Mouse (Mus musculus): ENCODE measurements around the gene Brd2. TPM values are rescaled to one million over a fixed set of nuclear protein-coding genes. Genes with fewer than 3 reads are reported as not detected.

Gene Brd2
- polyA plus RNA-seq, 1 experiment from 2014 or later: 137 TPM

- Histone ChIP-seq H3K4me1 (replicated peaks) (no peaks in the 10 kb centered on the region), H3K4me3 (no peak overlapping the region), H3K9ac (no peak overlapping the region), H3K27ac (replicated peaks) (no peak overlapping the region), H3K9me3 (no peaks in the 10 kb centered on the region), H3K27me3 (no peaks in the 10 kb centered on the region), H3K36me3 (peaks cover 10% of the 10 kb centered on the region; the same call in 1 of the 2 replicates), H3K4me2 (no peak overlapping the region)
- ATAC-seq (ENCODE audit: low read depth): no peak
- 53% methylated on average over 3 of the region's 3 CpGs for WGBS
Observed at GRCm38 (mm10) chr17:34068864-34069263, 53.6 kb downstream of the Brd2 start.

Other genes starting within 250 kb of the Brd2 start
- not detected in 2 replicates for gene Gm7029, start 248.8 kb downstream of the Brd2 start, polyA plus RNA-seq (2015; fragmentation: Nextera tagmentation; extraction: Ambion mirVana)
- gene Kifc1, start 232.0 kb downstream of the Brd2 start, polyA plus RNA-seq (2015; fragmentation: Nextera tagmentation; extraction: Ambion mirVana): 1.2 and 2.5 TPM in 2 replicates
- 0.43 TPM in 1 of 2 replicates, not detected in the other for gene Platr17, start 217.5 kb downstream of the Brd2 start, polyA plus RNA-seq (2015; fragmentation: Nextera tagmentation; extraction: Ambion mirVana)
- gene Daxx, start 213.2 kb downstream of the Brd2 start, polyA plus RNA-seq (2015; fragmentation: Nextera tagmentation; extraction: Ambion mirVana): 51.0 TPM in 2 replicates
- gene Tapbp, start 206.7 kb downstream of the Brd2 start, polyA plus RNA-seq (2015; fragmentation: Nextera tagmentation; extraction: Ambion mirVana): 30.4 and 31.1 TPM in 2 replicates
- gene Zbtb22, start 206.7 kb downstream of the Brd2 start, polyA plus RNA-seq (2015; fragmentation: Nextera tagmentation; extraction: Ambion mirVana): 17.3 and 17.7 TPM in 2 replicates
- 59.5 and 64.7 TPM in 2 replicates for gene Rgl2, start 193.1 kb downstream of the Brd2 start, polyA plus RNA-seq (2015; fragmentation: Nextera tagmentation; extraction: Ambion mirVana)
- 178 and 182 TPM in 2 replicates for gene Pfdn6, start 182.3 kb downstream of the Brd2 start, polyA plus RNA-seq (2015; fragmentation: Nextera tagmentation; extraction: Ambion mirVana)
- gene Wdr46, start 182.0 kb downstream of the Brd2 start, polyA plus RNA-seq (2015; fragmentation: Nextera tagmentation; extraction: Ambion mirVana): 26.9 and 27.6 TPM in 2 replicates
- gene B3galt4, start 171.1 kb downstream of the Brd2 start, polyA plus RNA-seq (2015; fragmentation: Nextera tagmentation; extraction: Ambion mirVana): 10.8 and 11.7 TPM in 2 replicates
- gene Vps52, start 166.8 kb downstream of the Brd2 start, polyA plus RNA-seq (2015; fragmentation: Nextera tagmentation; extraction: Ambion mirVana): 63.5 and 67.5 TPM in 2 replicates
- 912 and 939 TPM in 2 replicates for gene Rps18, start 166.6 kb downstream of the Brd2 start, polyA plus RNA-seq (2015; fragmentation: Nextera tagmentation; extraction: Ambion mirVana)
- 11.9 and 13.3 TPM in 2 replicates for gene H2-K1, start 122.3 kb downstream of the Brd2 start, polyA plus RNA-seq (2015; fragmentation: Nextera tagmentation; extraction: Ambion mirVana)
- gene Ring1, start 98.0 kb downstream of the Brd2 start, polyA plus RNA-seq (2015; fragmentation: Nextera tagmentation; extraction: Ambion mirVana): 19.3 and 22.4 TPM in 2 replicates
- 61.7 and 65.0 TPM in 2 replicates for gene H2-Ke6, start 94.6 kb downstream of the Brd2 start, polyA plus RNA-seq (2015; fragmentation: Nextera tagmentation; extraction: Ambion mirVana)
- gene Slc39a7, start 91.0 kb downstream of the Brd2 start, polyA plus RNA-seq (2015; fragmentation: Nextera tagmentation; extraction: Ambion mirVana): 158 and 161 TPM in 2 replicates
- 57.4 and 57.5 TPM in 2 replicates for gene Rxrb, start 90.8 kb downstream of the Brd2 start, polyA plus RNA-seq (2015; fragmentation: Nextera tagmentation; extraction: Ambion mirVana)
- gene Col11a2, start 83.2 kb downstream of the Brd2 start, polyA plus RNA-seq (2015; fragmentation: Nextera tagmentation; extraction: Ambion mirVana): 4.5 and 4.7 TPM in 2 replicates
- gene H2-Oa, start 30.3 kb downstream of the Brd2 start, polyA plus RNA-seq (2015; fragmentation: Nextera tagmentation; extraction: Ambion mirVana): 0.24 and 0.41 TPM in 2 replicates
- gene H2-DMa, start 3.1 kb downstream of the Brd2 start, polyA plus RNA-seq (2015; fragmentation: Nextera tagmentation; extraction: Ambion mirVana): 16.0 and 17.7 TPM in 2 replicates
- not detected in 2 replicates for gene H2-DMb2, start 20.7 kb upstream of the Brd2 start, polyA plus RNA-seq (2015; fragmentation: Nextera tagmentation; extraction: Ambion mirVana)
- not detected in 2 replicates for gene H2-DMb1, start 30.4 kb upstream of the Brd2 start, polyA plus RNA-seq (2015; fragmentation: Nextera tagmentation; extraction: Ambion mirVana)
- gene Tap1, start 64.9 kb upstream of the Brd2 start, polyA plus RNA-seq (2015; fragmentation: Nextera tagmentation; extraction: Ambion mirVana): 0.60 and 1.4 TPM in 2 replicates
- gene Psmb9, start 65.1 kb upstream of the Brd2 start, polyA plus RNA-seq (2015; fragmentation: Nextera tagmentation; extraction: Ambion mirVana): 0.98 and 1.2 TPM in 2 replicates
- 2.6 and 3.5 TPM in 2 replicates for gene Psmb8, start 75.1 kb upstream of the Brd2 start, polyA plus RNA-seq (2015; fragmentation: Nextera tagmentation; extraction: Ambion mirVana)
- gene Tap2, start 80.9 kb upstream of the Brd2 start, polyA plus RNA-seq (2015; fragmentation: Nextera tagmentation; extraction: Ambion mirVana): 0.95 and 1.5 TPM in 2 replicates
- gene H2-Ob, start 116.3 kb upstream of the Brd2 start, polyA plus RNA-seq (2015; fragmentation: Nextera tagmentation; extraction: Ambion mirVana): not detected in 2 replicates
- gene H2-Ab1, start 135.1 kb upstream of the Brd2 start, polyA plus RNA-seq (2015; fragmentation: Nextera tagmentation; extraction: Ambion mirVana): 1.2 and 2.3 TPM in 2 replicates
- gene H2-Aa, start 165.2 kb upstream of the Brd2 start, polyA plus RNA-seq (2015; fragmentation: Nextera tagmentation; extraction: Ambion mirVana): 0.36 and 0.63 TPM in 2 replicates
- 2.8 and 2.9 TPM in 2 replicates for gene H2-Eb1, start 183.2 kb upstream of the Brd2 start, polyA plus RNA-seq (2015; fragmentation: Nextera tagmentation; extraction: Ambion mirVana)
- 0.13 and 0.25 TPM in 2 replicates for gene H2-Eb2, start 203.0 kb upstream of the Brd2 start, polyA plus RNA-seq (2015; fragmentation: Nextera tagmentation; extraction: Ambion mirVana)
- gene Btnl2, start 232.2 kb upstream of the Brd2 start, polyA plus RNA-seq (2015; fragmentation: Nextera tagmentation; extraction: Ambion mirVana): not detected in 2 replicates

Measured in neural tube, embryonic 13.5 days (tissue).